Mouse (Mus musculus): ENCODE measurements around the gene Ovol1. TPM values are rescaled to one million over a fixed set of nuclear protein-coding genes. Genes with fewer than 3 reads are reported as not detected.
A peak's percentile ranks its signal among the peaks of the same experiment; 100 is the strongest.

The Ovol1 gene
- polyA plus RNA-seq, 1 experiment from 2014 or later = 0.11 TPM

- Histone ChIP-seq H3K36me3 (ENCODE audit: control insufficient read depth, insufficient read depth, low read length) (no peaks in the 10 kb centered on the region), H3K27me3 (ENCODE audit: control insufficient read depth, insufficient read depth, low read depth, low read length) (peaks cover 53% of the 10 kb centered on the region), H3K4me3 (ENCODE audit: low read depth, low read length) (no peak overlapping the region), H3K4me1 (ENCODE audit: control insufficient read depth, insufficient read depth, low read length) (peaks cover 17% of the 10 kb centered on the region), H3K27ac (ENCODE audit: low read length) (no peak overlapping the region), H3K9me3 (replicated peaks; ENCODE audit: control insufficient read depth, low read length, poor library complexity, severe bottlenecking) (no peaks in the 10 kb centered on the region), H3K9ac (ENCODE audit: low read depth, low read length) (no peak overlapping the region), H3K4me2 (ENCODE audit: low read length) (no peak overlapping the region)
- WGBS = 60% methylated on average over 3 of the region's 3 CpGs
- ATAC-seq = no peak
These were observed 1.4 kb upstream of the Ovol1 start for GRCm38 (mm10) chr19:5561886-5562285.

- Histone ChIP-seq H3K27ac (ENCODE audit: low read length) (no peak overlapping the region), H3K4me1 (ENCODE audit: control insufficient read depth, insufficient read depth, low read length) (peaks cover 14% of the 10 kb centered on the region), H3K4me2 (ENCODE audit: low read length) (peak overlapping the region; percentile 82), H3K9me3 (replicated peaks; ENCODE audit: control insufficient read depth, low read length, poor library complexity, severe bottlenecking) (no peaks in the 10 kb centered on the region), H3K4me3 (ENCODE audit: low read depth, low read length) (peak overlapping the region; percentile 38), H3K9ac (ENCODE audit: low read depth, low read length) (peak overlapping the region; percentile 45; the same call in 1 of the 2 replicates), H3K36me3 (ENCODE audit: control insufficient read depth, insufficient read depth, low read length) (no peaks in the 10 kb centered on the region), H3K27me3 (ENCODE audit: control insufficient read depth, insufficient read depth, low read depth, low read length) (peaks cover 59% of the 10 kb centered on the region)
- 23% methylated on average over 10 of the region's 10 CpGs for WGBS
- ATAC-seq = no peak
These were observed 875 bp upstream of the Ovol1 start for GRCm38 (mm10) chr19:5561252-5561790.

- Histone ChIP-seq H3K4me3 (ENCODE audit: low read depth, low read length) (peak overlapping the region; percentile 38), H3K9me3 (replicated peaks; ENCODE audit: control insufficient read depth, low read length, poor library complexity, severe bottlenecking) (no peaks in the 10 kb centered on the region), H3K9ac (ENCODE audit: low read depth, low read length) (peak overlapping the region; percentile 27; the same call in 1 of the 2 replicates), H3K27ac (ENCODE audit: low read length) (no peak overlapping the region), H3K27me3 (ENCODE audit: control insufficient read depth, insufficient read depth, low read depth, low read length) (peaks cover 62% of the 10 kb centered on the region), H3K4me2 (ENCODE audit: low read length) (peak overlapping the region; percentile 82), H3K36me3 (ENCODE audit: control insufficient read depth, insufficient read depth, low read length) (no peaks in the 10 kb centered on the region), H3K4me1 (ENCODE audit: control insufficient read depth, insufficient read depth, low read length) (peaks cover 14% of the 10 kb centered on the region)
- no peak for ATAC-seq
- under 1% methylated on average over 66 of the region's 69 CpGs for WGBS
These were observed 602 bp downstream of the Ovol1 start for GRCm38 (mm10) chr19:5559631-5560456.

GRCm38 (mm10) chr19:5559229-5559628, 1.2 kb downstream of the Ovol1 start:
- Histone ChIP-seq H3K9me3 (replicated peaks; ENCODE audit: control insufficient read depth, low read length, poor library complexity, severe bottlenecking) (no peaks in the 10 kb centered on the region), H3K4me1 (ENCODE audit: control insufficient read depth, insufficient read depth, low read length) (peaks cover 14% of the 10 kb centered on the region), H3K4me2 (ENCODE audit: low read length) (no peak overlapping the region), H3K4me3 (ENCODE audit: low read depth, low read length) (no peak overlapping the region), H3K36me3 (ENCODE audit: control insufficient read depth, insufficient read depth, low read length) (no peaks in the 10 kb centered on the region), H3K27ac (ENCODE audit: low read length) (no peak overlapping the region), H3K27me3 (ENCODE audit: control insufficient read depth, insufficient read depth, low read depth, low read length) (peaks cover 60% of the 10 kb centered on the region), H3K9ac (ENCODE audit: low read depth, low read length) (no peak overlapping the region)
- ATAC-seq = no peak
- WGBS = 23% methylated on average over 8 of the region's 8 CpGs

- no peak overlapping the region for H3K4me2 ChIP-seq (ENCODE audit: low read length)
- H3K27ac ChIP-seq (ENCODE audit: low read length) = no peak overlapping the region
- WGBS = 58% methylated on average over 8 of the region's 8 CpGs
- peaks cover 60% of the 10 kb centered on the region for H3K27me3 ChIP-seq (ENCODE audit: control insufficient read depth, insufficient read depth, low read depth, low read length)
- no peak for ATAC-seq
- H3K9ac ChIP-seq (ENCODE audit: low read depth, low read length) = no peak overlapping the region
- no peaks in the 10 kb centered on the region for H3K36me3 ChIP-seq (ENCODE audit: control insufficient read depth, insufficient read depth, low read length)
- no peak overlapping the region for H3K4me3 ChIP-seq (ENCODE audit: low read depth, low read length)
- peaks cover 14% of the 10 kb centered on the region for H3K4me1 ChIP-seq (ENCODE audit: control insufficient read depth, insufficient read depth, low read length)
- no peaks in the 10 kb centered on the region for H3K9me3 ChIP-seq (replicated peaks; ENCODE audit: control insufficient read depth, low read length, poor library complexity, severe bottlenecking)
These were observed 1.7 kb downstream of the Ovol1 start for GRCm38 (mm10) chr19:5558770-5559169.

GRCm38 (mm10) chr19:5558169-5558568, 2.3 kb downstream of the Ovol1 start:
- Histone ChIP-seq H3K9me3 (replicated peaks; ENCODE audit: control insufficient read depth, low read length, poor library complexity, severe bottlenecking) (no peaks in the 10 kb centered on the region), H3K36me3 (ENCODE audit: control insufficient read depth, insufficient read depth, low read length) (no peaks in the 10 kb centered on the region), H3K4me2 (ENCODE audit: low read length) (no peak overlapping the region), H3K27me3 (ENCODE audit: control insufficient read depth, insufficient read depth, low read depth, low read length) (peaks cover 60% of the 10 kb centered on the region), H3K4me3 (ENCODE audit: low read depth, low read length) (no peak overlapping the region), H3K27ac (ENCODE audit: low read length) (no peak overlapping the region), H3K9ac (ENCODE audit: low read depth, low read length) (no peak overlapping the region), H3K4me1 (ENCODE audit: control insufficient read depth, insufficient read depth, low read length) (peaks cover 14% of the 10 kb centered on the region)
- ATAC-seq = no peak
- WGBS = 48% methylated on average over 7 of the region's 7 CpGs

- no peak overlapping the region for H3K9ac ChIP-seq (ENCODE audit: low read depth, low read length)
- no peaks in the 10 kb centered on the region for H3K9me3 ChIP-seq (replicated peaks; ENCODE audit: control insufficient read depth, low read length, poor library complexity, severe bottlenecking)
- no peak overlapping the region for H3K4me2 ChIP-seq (ENCODE audit: low read length)
- WGBS = 89% methylated on average over 14 of the region's 14 CpGs
- no peaks in the 10 kb centered on the region for H3K4me1 ChIP-seq (ENCODE audit: control insufficient read depth, insufficient read depth, low read length)
- H3K27me3 ChIP-seq (ENCODE audit: control insufficient read depth, insufficient read depth, low read depth, low read length) = peaks cover 30% of the 10 kb centered on the region
- no peak for ATAC-seq
- H3K4me3 ChIP-seq (ENCODE audit: low read depth, low read length) = no peak overlapping the region
- H3K27ac ChIP-seq (ENCODE audit: low read length) = no peak overlapping the region
- no peaks in the 10 kb centered on the region for H3K36me3 ChIP-seq (ENCODE audit: control insufficient read depth, insufficient read depth, low read length)
These were observed 6.2 kb downstream of the Ovol1 start for GRCm38 (mm10) chr19:5554212-5554611.

- H3K9me3 ChIP-seq (replicated peaks; ENCODE audit: control insufficient read depth, low read length, poor library complexity, severe bottlenecking) = no peaks in the 10 kb centered on the region
- no peak overlapping the region for H3K9ac ChIP-seq (ENCODE audit: low read depth, low read length)
- H3K27me3 ChIP-seq (ENCODE audit: control insufficient read depth, insufficient read depth, low read depth, low read length) = peaks cover 26% of the 10 kb centered on the region
- H3K27ac ChIP-seq (ENCODE audit: low read length) = no peak overlapping the region
- no peaks in the 10 kb centered on the region for H3K4me1 ChIP-seq (ENCODE audit: control insufficient read depth, insufficient read depth, low read length)
- ATAC-seq = no peak
- no peaks in the 10 kb centered on the region for H3K36me3 ChIP-seq (ENCODE audit: control insufficient read depth, insufficient read depth, low read length)
- H3K4me2 ChIP-seq (ENCODE audit: low read length) = no peak overlapping the region
- no peak overlapping the region for H3K4me3 ChIP-seq (ENCODE audit: low read depth, low read length)
- WGBS = 66% methylated on average over 8 of the region's 8 CpGs
These were observed 6.6 kb downstream of the Ovol1 start for GRCm38 (mm10) chr19:5553802-5554201.

GRCm38 (mm10) chr19:5547471-5548056, 12.9 kb downstream of the Ovol1 start:
- no peaks in the 10 kb centered on the region for H3K36me3 ChIP-seq (ENCODE audit: control insufficient read depth, insufficient read depth, low read length)
- H3K27ac ChIP-seq (ENCODE audit: low read length) = no peak overlapping the region
- 86% methylated on average over 4 of the region's 4 CpGs for WGBS
- no peak for ATAC-seq
- no peak overlapping the region for H3K4me3 ChIP-seq (ENCODE audit: low read depth, low read length)
- no peak overlapping the region for H3K9ac ChIP-seq (ENCODE audit: low read depth, low read length)
- H3K9me3 ChIP-seq (replicated peaks; ENCODE audit: control insufficient read depth, low read length, poor library complexity, severe bottlenecking) = no peaks in the 10 kb centered on the region
- no peaks in the 10 kb centered on the region for H3K27me3 ChIP-seq (ENCODE audit: control insufficient read depth, insufficient read depth, low read depth, low read length)
- H3K4me1 ChIP-seq (ENCODE audit: control insufficient read depth, insufficient read depth, low read length) = no peaks in the 10 kb centered on the region
- no peak overlapping the region for H3K4me2 ChIP-seq (ENCODE audit: low read length)
